ENCODE assay signal across 8 mouse cellular contexts in the genomic region with DNA sequence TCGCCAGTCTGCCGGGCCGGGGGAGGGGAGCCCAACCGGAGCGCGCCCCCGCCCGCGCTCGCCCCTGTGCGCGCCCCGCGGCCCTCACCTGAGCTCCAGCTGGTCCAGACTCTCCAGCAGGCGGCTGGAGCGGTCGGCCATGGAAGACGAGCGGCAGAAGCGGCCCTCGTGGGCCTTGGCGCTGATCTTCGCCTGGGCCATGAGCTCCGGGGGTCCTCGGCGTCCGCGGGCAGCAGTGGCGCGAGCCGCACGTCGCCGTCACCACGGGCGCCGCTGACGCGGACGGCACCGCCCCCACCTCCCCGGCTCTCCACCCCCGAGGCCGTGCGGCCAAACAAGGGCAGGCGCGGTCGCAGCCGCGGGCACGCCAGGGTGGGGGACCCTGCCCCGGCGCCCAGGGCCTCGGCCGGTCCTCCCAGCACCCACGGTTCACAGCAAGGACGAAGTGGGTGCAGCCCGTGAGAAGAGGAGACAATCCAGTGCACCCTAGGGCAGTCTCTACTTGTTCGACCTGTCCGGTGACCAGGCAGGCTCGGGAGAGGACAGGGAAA. TPM values are rescaled to one million over a fixed set of nuclear protein-coding genes. Genes with fewer than 3 reads are reported as not detected.
DNase-seq lines count a peak whose midpoint lies in the region; ATAC-seq and TF ChIP-seq lines count a peak whose summit lies in the region.

A gene (minus strand): TSS at position 305 of the 551 bp plus-strand sequence.

- peaks cover 7% of the 10 kb centered on the region; the same call in 1 of the 2 replicates for H3K36me3 ChIP-seq in forebrain, embryonic 14.5 days (ENCODE audit: control insufficient read depth, insufficient read depth, low read length)

- H3K9ac ChIP-seq in forebrain, embryonic 14.5 days (ENCODE audit: low read length) = peak within 1 kb of the TSS; percentile 79

- intact Hi-C loops in heart, postnatal 25 days (cut with DNase I) = no loop called here

- peak; percentile 26 for DNase-seq in ES-CJ7 (ENCODE audit: low read depth, low spot score)
- peak; percentile 59 for DNase-seq in cerebellum, adult 11 months
- peak; percentile 44 for DNase-seq in forebrain, embryonic 14.5 days (ENCODE audit: low spot score)
- peak; percentile 51 for DNase-seq in heart, postnatal 25 days (ENCODE audit: low spot score)
- DNase-seq in layer of hippocampus, adult 2 months (ENCODE audit: low spot score in 2 of 2) = peak in 1 of 2 experiments; percentile 47
- peak; percentile 68 for DNase-seq in lung, postnatal 14 days
- peak; percentile 67 for DNase-seq in retina, embryonic 14.5 days (ENCODE audit: low spot score)
- DNase-seq in thymus, postnatal 4 days = peak; percentile 69

- no peak within 1 kb of the TSS for H3K27ac ChIP-seq in forebrain, embryonic 14.5 days (ENCODE audit: low read depth, low read length)
- peak within 1 kb of the TSS; percentile 89 for H3K27ac ChIP-seq in layer of hippocampus, adult 2 months

- TF ChIP-seq CTCF in layer of hippocampus, adult 2 months (conservative IDR thresholded peaks at IDR 0.05) = peak; percentile 41

- peak within 1 kb of the TSS; percentile 63 for H3K4me3 ChIP-seq in forebrain, embryonic 14.5 days (ENCODE audit: low read depth, low read length)
- H3K4me3 ChIP-seq in layer of hippocampus, adult 2 months = peak within 1 kb of the TSS; percentile 88

- H3K4me1 ChIP-seq in forebrain, embryonic 14.5 days (ENCODE audit: control insufficient read depth, insufficient read depth, low read length) = peaks cover 10% of the 10 kb centered on the region; the same call in 1 of the 2 replicates

- under 1% methylated on average over 59 of the region's 61 CpGs for WGBS in forebrain, embryonic 14.5 days

- no peaks in the 10 kb centered on the region for H3K9me3 ChIP-seq in forebrain, embryonic 14.5 days (replicated peaks; ENCODE audit: control insufficient read depth, low read length)

- H3K4me2 ChIP-seq in forebrain, embryonic 14.5 days (ENCODE audit: low read length) = peak within 1 kb of the TSS; percentile 96

- no peaks in the 10 kb centered on the region for H3K27me3 ChIP-seq in forebrain, embryonic 14.5 days (replicated peaks; ENCODE audit: control insufficient read depth, insufficient read depth, low read length)

- peak; percentile 87 for ATAC-seq in forebrain, embryonic 14.5 days

RNA-seq across cellular contexts. Expression of the gene that starts here (rescaled TPM):
- polyA plus RNA-seq in forebrain, embryonic 14.5 days (2014; fragmentation: Nextera tagmentation; extraction: Ambion mirVana) = 23.9 and 28.5 TPM in 2 replicates
- 10 to 100 TPM; 30.1 to 34.9 TPM for total RNA-seq in heart, postnatal 25 days (2021)
- total RNA-seq in layer of hippocampus, adult 2 months (2021) = 10 to 100 TPM in 1 of 2 experiments, 1 to 10 TPM in 1; 9.8 to 10.1 TPM
